Mouse (Mus musculus): Measurements from ENCODE around the gene Antxr1.

- no peak for TF ChIP-seq JUND (conservative IDR thresholded peaks at IDR 0.05; ENCODE audit: low read depth, low read length)
- TF ChIP-seq CTCF (conservative IDR thresholded peaks at IDR 0.05 in 1 of 2, IDR thresholded peaks at IDR 0.05 in 1 of 2; ENCODE audit: low read depth in 2 of 2, low read length in 2 of 2), result peak in 1 of 2 experiments; percentile 36; a peak in 2 of 4 replicates
- TF ChIP-seq HCFC1 (IDR thresholded peaks at IDR 0.05; ENCODE audit: low read depth, low read length), result no peak
- TF ChIP-seq POLR2A (IDR thresholded peaks at IDR 0.05; ENCODE audit: low read depth, low read length), result no peak
These were observed 80.9 kb downstream of the Antxr1 start for GRCm38 (mm10) chr6:87254756-87255155.
